Mouse (Mus musculus): ENCODE measurements around the gene Ccdc97.

Gene Ccdc97

GRCm38 (mm10) chr7:25719761-25720610, 1.1 kb upstream of the Ccdc97 start:
- no peak for DNase-seq (ENCODE audit: low spot score)

- no peak for DNase-seq (ENCODE audit: low spot score)
These were observed 1.4 kb downstream of the Ccdc97 start for GRCm38 (mm10) chr7:25717478-25717877.

DNA sequence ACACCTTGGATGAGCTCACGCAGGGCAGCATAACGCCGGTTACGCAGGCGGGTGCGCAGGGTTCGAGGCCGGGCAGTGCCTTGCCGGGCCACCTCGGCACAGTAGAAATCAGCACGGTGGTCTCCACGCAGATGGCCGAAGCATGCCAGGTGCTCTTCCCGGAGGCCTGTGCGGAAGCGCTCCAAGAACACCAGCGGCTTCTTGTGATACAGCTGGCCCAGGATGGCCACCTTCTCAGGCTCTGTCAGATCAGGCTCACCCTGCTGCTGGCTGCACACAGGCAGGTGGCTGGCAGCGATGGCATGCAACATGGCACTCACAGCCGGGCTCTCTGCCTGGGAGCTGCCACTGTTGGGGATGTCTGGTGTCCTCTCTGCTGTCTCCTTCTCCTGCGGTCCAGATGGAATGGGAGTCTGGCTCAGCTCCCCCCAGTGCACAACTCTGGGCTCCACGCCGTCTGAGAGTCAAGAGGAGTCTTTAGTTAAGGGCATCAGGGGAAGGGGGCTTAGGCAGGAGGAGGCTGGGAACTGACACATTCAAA, 3.1 kb downstream of the Ccdc97 start:
- no peak for DNase-seq (ENCODE audit: low spot score)

DNA sequence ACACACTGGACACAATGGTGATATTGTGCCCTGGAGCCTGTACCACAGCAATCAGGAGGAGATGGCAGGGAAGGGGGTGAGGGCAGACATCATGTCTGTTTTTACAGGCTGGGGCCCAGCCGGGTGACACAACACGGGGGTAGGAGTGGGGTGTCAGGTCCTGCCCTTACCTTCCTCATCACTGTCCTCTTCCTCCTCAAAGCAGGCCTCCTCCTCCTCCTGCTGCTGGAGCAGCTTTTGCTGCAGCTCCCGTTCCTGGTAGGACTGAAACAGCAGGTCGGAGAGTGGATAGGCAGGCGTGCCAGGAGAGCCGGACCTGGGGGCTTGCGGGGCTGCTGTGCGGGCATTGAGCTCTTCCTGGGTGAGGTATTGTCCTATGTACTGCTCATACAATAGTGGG, 4.3 kb downstream of the Ccdc97 start:
- DNase-seq (ENCODE audit: low spot score) = no peak

DNA sequence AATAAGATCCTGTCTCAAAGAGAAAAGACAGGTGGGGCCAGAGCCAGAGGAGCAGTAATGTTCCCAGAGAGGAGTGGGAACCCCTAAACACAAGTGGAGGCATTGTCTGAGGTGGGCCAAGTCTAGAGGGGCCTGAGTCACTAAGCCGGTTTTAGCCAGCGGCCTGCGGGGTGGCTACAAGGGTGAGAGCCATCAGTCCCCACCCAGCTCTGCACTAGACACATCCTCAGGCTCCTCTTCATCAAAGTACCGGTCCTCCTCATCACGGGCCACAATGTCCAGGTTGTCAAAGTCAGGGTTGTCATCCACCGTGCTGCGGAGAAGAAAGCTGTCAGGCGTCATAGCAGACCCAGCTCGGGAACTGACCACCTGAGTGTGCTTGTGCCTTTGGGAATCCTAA, 6.1 kb downstream of the Ccdc97 start:
- no peak for DNase-seq (ENCODE audit: low spot score)

DNA sequence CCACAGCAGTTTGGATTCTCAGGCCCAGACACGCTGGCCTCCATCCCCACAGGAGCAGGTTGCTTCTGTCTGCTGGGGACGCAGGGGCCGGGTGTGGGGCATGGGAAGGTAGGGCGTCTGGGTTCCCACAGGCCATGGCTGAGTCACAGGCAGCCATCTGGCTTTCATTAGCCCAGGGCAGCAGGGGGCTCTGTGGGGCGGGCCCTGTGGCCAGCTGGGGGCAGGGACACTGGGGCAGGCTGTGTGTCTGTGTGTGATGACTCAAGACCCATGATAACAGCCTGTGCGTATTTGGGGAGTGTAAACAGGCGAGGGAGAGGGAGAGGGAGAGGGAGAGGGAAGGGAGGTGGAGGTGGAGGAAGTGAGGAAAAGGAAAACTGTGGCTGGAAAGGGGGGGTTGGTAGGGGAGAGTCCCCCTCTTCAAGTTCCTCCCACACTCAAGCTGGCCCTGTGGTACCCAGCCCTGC, 7.1 kb downstream of the Ccdc97 start:
- DNase-seq (ENCODE audit: low spot score) = no peak

GRCm38 (mm10) chr7:25711165-25711564, 7.7 kb downstream of the Ccdc97 start:
- no peak for DNase-seq (ENCODE audit: low spot score)

GRCm38 (mm10) chr7:25710519-25711130, 8.3 kb downstream of the Ccdc97 start:
- DNase-seq (ENCODE audit: low spot score) = no peak

GRCm38 (mm10) chr7:25709961-25710360, 8.9 kb downstream of the Ccdc97 start:
- no peak for DNase-seq (ENCODE audit: low spot score)

- peak; percentile 29 for DNase-seq (ENCODE audit: low spot score)
These were observed 11.2 kb downstream of the Ccdc97 start for GRCm38 (mm10) chr7:25707581-25708292.

DNA sequence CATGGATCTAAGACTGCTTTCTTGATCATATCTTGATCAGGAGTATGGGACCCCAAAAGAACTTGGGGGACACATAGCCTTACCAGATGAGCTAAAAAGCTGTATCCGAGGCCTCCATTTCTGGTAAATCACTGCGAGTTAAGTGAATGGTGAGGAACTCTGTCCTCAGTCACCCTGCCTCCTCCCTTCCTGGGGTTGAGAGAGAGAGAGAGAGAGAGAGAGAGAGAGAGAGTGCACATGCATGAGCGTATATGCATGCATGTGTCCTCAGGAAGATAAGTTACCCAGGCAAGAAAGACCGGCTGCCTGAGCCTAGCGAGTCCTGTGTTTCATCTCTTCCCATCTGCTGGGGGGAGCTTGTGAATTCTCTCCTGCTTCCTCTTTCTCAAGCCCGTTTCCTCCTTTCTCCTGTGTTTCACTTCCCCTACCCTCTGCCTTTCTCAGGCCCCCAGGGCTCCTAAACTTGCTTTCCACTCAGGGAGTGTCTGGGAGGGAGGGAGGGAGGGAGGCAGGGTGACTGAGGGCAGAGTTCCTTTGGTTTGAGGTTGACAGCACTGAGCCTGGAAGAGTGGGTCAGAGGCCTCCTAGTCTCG, 12.2 kb downstream of the Ccdc97 start:
- no peak for DNase-seq (ENCODE audit: low spot score)

- DNase-seq (ENCODE audit: low spot score) = no peak
These were observed 13.1 kb downstream of the Ccdc97 start for GRCm38 (mm10) chr7:25705801-25706251.

DNA sequence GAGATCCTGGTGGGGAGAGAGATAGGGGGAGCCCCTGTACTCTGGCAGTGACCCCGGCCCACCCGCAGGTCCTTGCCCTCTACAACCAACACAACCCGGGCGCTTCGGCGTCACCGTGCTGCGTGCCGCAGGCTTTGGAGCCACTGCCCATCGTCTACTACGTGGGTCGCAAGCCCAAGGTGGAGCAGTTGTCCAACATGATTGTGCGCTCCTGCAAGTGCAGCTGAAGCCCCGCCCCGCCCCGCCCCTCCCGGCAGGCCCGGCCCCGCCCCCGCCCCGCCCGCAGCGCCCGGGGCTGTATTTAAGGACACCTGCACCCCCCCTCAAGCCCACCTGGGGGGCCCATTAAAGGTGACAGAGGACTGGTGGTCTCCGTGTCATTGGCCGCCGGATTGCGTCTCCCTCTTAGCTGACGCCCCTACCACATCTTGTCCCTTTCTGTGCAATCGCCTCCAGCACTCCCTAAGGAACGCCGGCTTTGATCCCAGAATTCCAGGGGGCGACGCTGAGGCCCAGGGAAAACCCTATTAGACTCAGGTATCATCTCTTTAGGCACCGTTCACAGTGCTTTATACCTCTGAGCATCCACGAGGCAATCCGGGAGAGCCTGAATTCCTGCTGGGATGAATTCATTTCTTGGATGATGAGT, 14.0 kb downstream of the Ccdc97 start:
- DNase-seq (ENCODE audit: low spot score) = no peak

DNA sequence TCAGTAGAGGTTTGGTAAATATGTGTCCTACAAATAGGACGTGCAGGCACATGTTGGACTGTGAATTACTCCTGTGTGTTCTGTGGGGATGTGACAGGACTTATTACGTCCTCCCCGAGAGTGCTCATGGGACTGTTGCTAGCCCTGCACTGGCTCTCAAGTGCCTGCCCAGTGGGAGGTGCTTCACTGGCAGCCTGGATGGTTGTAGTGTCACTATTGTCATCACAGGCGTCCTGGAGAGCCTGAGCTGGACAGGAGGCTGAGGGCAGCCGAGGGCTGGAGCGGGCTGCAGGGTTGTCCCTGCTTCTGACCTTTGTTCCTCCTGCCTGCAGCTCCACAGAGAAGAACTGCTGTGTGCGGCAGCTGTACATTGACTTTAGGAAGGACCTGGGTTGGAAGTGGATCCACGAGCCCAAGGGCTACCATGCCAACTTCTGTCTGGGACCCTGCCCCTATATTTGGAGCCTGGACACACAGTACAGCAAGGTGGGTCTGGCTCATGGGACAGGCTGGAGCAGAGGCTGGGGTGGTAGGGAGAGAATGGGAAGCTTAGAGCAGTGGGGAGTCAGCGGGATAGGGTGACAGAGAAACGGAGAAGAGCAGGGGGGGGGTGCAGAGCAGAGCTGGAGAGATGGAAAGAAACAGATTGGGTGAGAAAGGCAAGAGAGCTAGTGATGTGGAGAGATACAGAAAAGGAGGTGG, 14.9 kb downstream of the Ccdc97 start:
- DNase-seq (ENCODE audit: low spot score) = no peak

DNA sequence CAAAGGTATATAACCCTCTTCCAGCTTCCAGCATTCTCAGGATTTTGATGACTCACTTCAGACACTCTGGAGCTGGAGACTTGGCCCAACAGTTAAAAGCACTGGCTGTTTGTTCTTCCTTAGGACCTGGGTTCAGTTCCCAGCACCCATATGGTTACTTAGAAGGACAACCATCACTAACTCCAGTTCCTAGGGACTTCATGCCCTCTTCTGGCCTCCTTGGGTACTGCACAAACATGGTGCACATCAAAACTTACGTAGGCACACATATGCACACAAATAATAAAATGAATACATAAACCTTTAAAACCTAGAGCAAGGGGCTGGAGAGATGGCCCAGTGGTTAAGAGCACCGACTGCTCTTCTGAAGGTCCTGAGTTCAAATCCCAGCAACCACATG, 16.5 kb downstream of the Ccdc97 start:
- DNase-seq (ENCODE audit: low spot score) = no peak

DNA sequence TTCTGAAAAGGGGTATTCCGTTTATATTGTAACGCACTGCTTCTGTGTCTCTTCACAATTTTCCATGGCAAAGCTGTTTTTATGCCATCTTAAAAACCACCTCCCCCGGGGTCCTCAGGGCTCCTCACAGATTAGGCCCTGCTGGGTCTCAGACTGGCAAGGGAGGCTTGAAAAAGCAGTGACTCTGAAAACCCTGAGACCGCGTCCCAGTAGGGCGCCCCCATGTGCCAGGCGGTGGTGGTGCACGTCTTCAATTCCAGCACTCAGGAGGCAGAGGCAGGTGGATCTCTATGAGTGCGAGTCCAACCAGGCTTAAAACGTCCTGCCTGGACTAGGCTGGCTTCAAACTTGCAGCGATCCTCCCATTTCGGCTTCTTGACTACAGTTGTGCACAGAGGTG, 18.2 kb downstream of the Ccdc97 start:
- DNase-seq (ENCODE audit: low spot score) = no peak

DNA sequence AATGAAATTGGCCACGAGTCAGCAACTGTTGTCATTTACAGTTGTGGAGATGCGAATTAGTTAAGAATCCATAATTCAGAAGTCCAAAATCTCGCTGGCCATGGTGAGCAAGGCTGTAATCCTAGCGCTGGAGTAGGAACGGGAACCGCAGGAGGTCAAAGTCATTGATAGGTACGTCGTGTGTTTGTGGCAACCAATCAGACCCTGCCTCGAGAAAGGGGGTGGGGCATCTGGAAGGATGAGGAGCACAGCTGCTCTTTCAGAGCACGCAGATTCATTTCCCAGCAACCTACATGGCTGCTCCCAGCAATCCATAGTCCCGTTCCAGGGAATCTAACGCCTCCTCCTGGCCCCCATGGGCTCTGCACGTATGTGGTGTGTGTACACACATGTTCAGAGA, 19.0 kb downstream of the Ccdc97 start:
- DNase-seq (ENCODE audit: low spot score) = peak; percentile 81

GRCm38 (mm10) chr7:25694104-25694503, 24.8 kb downstream of the Ccdc97 start:
- DNase-seq (ENCODE audit: low spot score) = no peak

- no peak for DNase-seq (ENCODE audit: low spot score)
These were observed 28.8 kb downstream of the Ccdc97 start for GRCm38 (mm10) chr7:25690051-25690450.

- DNase-seq (ENCODE audit: low spot score) = no peak
These were observed 29.3 kb downstream of the Ccdc97 start for GRCm38 (mm10) chr7:25689603-25690021.

Measured in testis, postnatal 14 days (tissue).